9 mouse cellular contexts compared by ENCODE assay signal in genomic region chr2:131059377-131059776, GRCm38 (mm10). TPM values are rescaled to one million over a fixed set of nuclear protein-coding genes. Genes with fewer than 3 reads are reported as not detected.
DNase-seq lines count a peak whose midpoint lies in the region; ATAC-seq and TF ChIP-seq lines count a peak whose summit lies in the region.
"Had no signal": no experiment of that assay in that cellular context is flagged by ENCODE, and none has a peak within 500 bp of the region (broad histone marks: within the 10 kb centered on the region; RNA-seq: fewer than 3 reads in every experiment).

No protein-coding gene starts in this region.

- peaks cover 31% of the 10 kb centered on the region for H3K27me3 ChIP-seq in embryonic facial prominence, embryonic 14.5 days (replicated peaks; ENCODE audit: control insufficient read depth, insufficient read depth, low read length)
- peaks cover 23% of the 10 kb centered on the region for H3K27me3 ChIP-seq in intestine, postnatal 0 days (replicated peaks; ENCODE audit: control insufficient read depth, insufficient read depth, low read length)
- peaks cover 39% of the 10 kb centered on the region for H3K27me3 ChIP-seq in midbrain, embryonic 11.5 days (ENCODE audit: control insufficient read depth, insufficient read depth, low read length)

- no peak overlapping the region for H3K4me2 ChIP-seq in embryonic facial prominence, embryonic 14.5 days (ENCODE audit: low read depth, low read length)
- H3K4me2 ChIP-seq in intestine, postnatal 0 days (replicated peaks; ENCODE audit: low read depth) = no peak overlapping the region
- H3K4me2 ChIP-seq in midbrain, embryonic 11.5 days = no peak overlapping the region
- H3K4me2 ChIP-seq: hindbrain, embryonic 15.5 days; neural tube, embryonic 12.5 days had no signal

- H3K9ac ChIP-seq in embryonic facial prominence, embryonic 14.5 days (ENCODE audit: low read depth, low read length) = no peak overlapping the region
- H3K9ac ChIP-seq in intestine, postnatal 0 days (ENCODE audit: low read depth, low read length) = no peak overlapping the region
- H3K9ac ChIP-seq in midbrain, embryonic 11.5 days (ENCODE audit: low read length) = no peak overlapping the region
- H3K9ac ChIP-seq: hindbrain, embryonic 15.5 days; neural tube, embryonic 12.5 days had no signal

- no peaks in the 10 kb centered on the region for H3K36me3 ChIP-seq in embryonic facial prominence, embryonic 14.5 days (ENCODE audit: control insufficient read depth, insufficient read depth, low read length)
- H3K36me3 ChIP-seq in intestine, postnatal 0 days (ENCODE audit: control insufficient read depth, insufficient read depth) = no peaks in the 10 kb centered on the region
- no peaks in the 10 kb centered on the region for H3K36me3 ChIP-seq in midbrain, embryonic 11.5 days (ENCODE audit: control insufficient read depth, insufficient read depth, low read length)
- H3K36me3 ChIP-seq: hindbrain, embryonic 15.5 days; neural tube, embryonic 12.5 days had no signal

- 31% methylated on average over 1 of the region's 1 CpGs for WGBS in embryonic facial prominence, embryonic 14.5 days
- WGBS in intestine, postnatal 0 days = 39% methylated on average over 1 of the region's 1 CpGs
- WGBS in midbrain, embryonic 11.5 days = 86% methylated on average over 1 of the region's 1 CpGs

- peak overlapping the region; percentile 78 for H3K27ac ChIP-seq in embryonic facial prominence, embryonic 14.5 days (replicated peaks; ENCODE audit: low read depth, low read length)
- no peak overlapping the region for H3K27ac ChIP-seq in intestine, postnatal 0 days (ENCODE audit: low read depth, low read length)
- H3K27ac ChIP-seq in midbrain, embryonic 11.5 days (ENCODE audit: low read depth, low read length) = no peak overlapping the region
- H3K27ac ChIP-seq: hindbrain, embryonic 15.5 days; neural tube, embryonic 12.5 days had no signal

- no peaks in the 10 kb centered on the region for H3K9me3 ChIP-seq in embryonic facial prominence, embryonic 14.5 days (ENCODE audit: control insufficient read depth, low read length)
- no peaks in the 10 kb centered on the region for H3K9me3 ChIP-seq in intestine, postnatal 0 days (ENCODE audit: control insufficient read depth)
- no peaks in the 10 kb centered on the region for H3K9me3 ChIP-seq in midbrain, embryonic 11.5 days (ENCODE audit: control insufficient read depth, low read length)
- H3K9me3 ChIP-seq: hindbrain, embryonic 15.5 days; neural tube, embryonic 12.5 days had no signal

- H3K4me3 ChIP-seq in embryonic facial prominence, embryonic 14.5 days (ENCODE audit: low read depth, low read length) = no peak overlapping the region
- H3K4me3 ChIP-seq in intestine, postnatal 0 days (ENCODE audit: low read depth, low read length) = no peak overlapping the region
- H3K4me3 ChIP-seq in midbrain, embryonic 11.5 days (ENCODE audit: low read depth, low read length) = no peak overlapping the region
- H3K4me3 ChIP-seq: hindbrain, embryonic 15.5 days; neural tube, embryonic 12.5 days had no signal

- peaks cover 45% of the 10 kb centered on the region for H3K4me1 ChIP-seq in embryonic facial prominence, embryonic 14.5 days (ENCODE audit: control insufficient read depth, insufficient read depth, low read length)
- no peaks in the 10 kb centered on the region for H3K4me1 ChIP-seq in intestine, postnatal 0 days (replicated peaks; ENCODE audit: control insufficient read depth, insufficient read depth, low read length)
- peaks cover 6% of the 10 kb centered on the region; the same call in 1 of the 2 replicates for H3K4me1 ChIP-seq in midbrain, embryonic 11.5 days (ENCODE audit: control insufficient read depth, insufficient read depth, low read length)

- DNase-seq in adrenal gland, adult 8-10 months = peak; percentile 43
- peak; percentile 74 for DNase-seq in embryonic facial prominence, embryonic 14.5 days (ENCODE audit: low spot score)
- peak; percentile 41 for DNase-seq in kidney, adult 18-20 months
- DNase-seq in lung, postnatal 25 days (ENCODE audit: low spot score) = peak; percentile 72
- DNase-seq in midbrain, embryonic 11.5 days (ENCODE audit: low spot score, missing footprints) = no peak
- no peak for DNase-seq in frontal cortex, postnatal 14 days (ENCODE audit: low spot score in 2 of 2)

- no peak for TF ChIP-seq CTCF in intestine, postnatal 0 days (IDR thresholded peaks at IDR 0.05; ENCODE audit: low read depth)

- ATAC-seq in embryonic facial prominence, embryonic 14.5 days (ENCODE audit: low read depth) = no peak
- ATAC-seq in intestine, postnatal 0 days = no peak
- no peak for ATAC-seq in midbrain, embryonic 11.5 days (ENCODE audit: low FRiP score)

RNA-seq across cellular contexts. Expression of gene Adam33, which starts 4.2 kb away (rescaled TPM):
- total RNA-seq in adrenal gland, adult 8-10 months (2022) = 1 to 10 TPM; 2.0 to 4.2 (median 3.6) TPM
- polyA plus RNA-seq in embryonic facial prominence, embryonic 14.5 days (2014; fragmentation: Nextera tagmentation; extraction: Ambion mirVana) = 18.4 and 22.7 TPM in 2 replicates
- polyA plus RNA-seq in intestine, postnatal 0 days (2015; fragmentation: Nextera tagmentation; extraction: Ambion mirVana) = 2.7 and 5.1 TPM in 2 replicates
- polyA plus RNA-seq in midbrain, embryonic 11.5 days (2014; fragmentation: Nextera tagmentation; extraction: Ambion mirVana) = 0.64 and 0.68 TPM in 2 replicates

RNA-seq across cellular contexts. Expression of gene Gfra4, which starts 16.5 kb away (rescaled TPM):
- 1 to 10 TPM; 5.6 to 7.2 (median 6.3) TPM for total RNA-seq in adrenal gland, adult 8-10 months (2022)
- 31.5 and 32.0 TPM in 2 replicates for polyA plus RNA-seq in embryonic facial prominence, embryonic 14.5 days (2014; fragmentation: Nextera tagmentation; extraction: Ambion mirVana)
- 3.8 and 5.7 TPM in 2 replicates for polyA plus RNA-seq in intestine, postnatal 0 days (2015; fragmentation: Nextera tagmentation; extraction: Ambion mirVana)
- polyA plus RNA-seq in midbrain, embryonic 11.5 days (2014; fragmentation: Nextera tagmentation; extraction: Ambion mirVana) = 2.1 and 3.0 TPM in 2 replicates

RNA-seq across cellular contexts. Expression of gene Siglec1, which starts 27.2 kb away (rescaled TPM):
- total RNA-seq in adrenal gland, adult 8-10 months (2022) = 1 to 10 TPM; 5.1 to 6.4 (median 6.3) TPM
- 0.58 and 0.70 TPM in 2 replicates for polyA plus RNA-seq in embryonic facial prominence, embryonic 14.5 days (2014; fragmentation: Nextera tagmentation; extraction: Ambion mirVana)
- polyA plus RNA-seq in intestine, postnatal 0 days (2015; fragmentation: Nextera tagmentation; extraction: Ambion mirVana) = 0.20 and 0.30 TPM in 2 replicates
- polyA plus RNA-seq in midbrain, embryonic 11.5 days (2014; fragmentation: Nextera tagmentation; extraction: Ambion mirVana) = 0.10 TPM in 2 replicates

Comparison
In these comparisons a context has a peak if more than half of its experiments do, and no peak if none do; other contexts are left out.
1. DNase-seq: peak in adrenal gland, adult 8-10 months (single experiment), embryonic facial prominence, embryonic 14.5 days (single experiment), kidney, adult 18-20 months (single experiment) and lung, postnatal 25 days (single experiment); none in midbrain, embryonic 11.5 days (single experiment) and frontal cortex, postnatal 14 days (0 of 2).